Mouse (Mus musculus) midbrain, postnatal 0 days (tissue): ENCODE measurements around the gene Itpka. TPM values are rescaled to one million over a fixed set of nuclear protein-coding genes. Genes with fewer than 3 reads are reported as not detected.
"Not testable (repeated sequence)": the region's sequence is repeated elsewhere in the genome, so short reads cannot be mapped to it uniquely, and the experiment has no call there.

Experiments
- ATAC-seq: fragments of 200-750 bp; cut with Nextera tagmentation; 2 replicates; pipeline ENCODE4 v1.8.0; 2017; ENCODE audit warnings: moderate number of reproducible peaks, mild to moderate bottlenecking, moderate TSS enrichment, moderate library complexity; ENCODE audit not compliant: low FRiP score
- DNase-seq: peaks from one replicate; pipeline ENCODE4 v3.0.0-alpha.2; 2015; ENCODE audit warnings: low spot score
- H3K27ac ChIP-seq: fragments of 300-500 bp; sonication (generic); 2 replicates; pipeline ENCODE4 v1.5.1; 2014; ENCODE audit warnings: low read depth, mild to moderate bottlenecking, low read length, mixed read lengths
- H3K27me3 ChIP-seq: fragments of 300-500 bp; sonication (generic); 2 replicates; pipeline ENCODE4 v1.6.1; 2014; ENCODE audit warnings: low read length, control low read depth, mixed read lengths; ENCODE audit not compliant: insufficient read depth
- H3K36me3 ChIP-seq: fragments of 300-500 bp; sonication (generic); 2 replicates; pipeline ENCODE4 v1.6.1; 2014; ENCODE audit warnings: low read length, control low read depth, mixed read lengths; ENCODE audit not compliant: insufficient read depth
- H3K4me1 ChIP-seq: fragments of 300-500 bp; sonication (generic); 2 replicates; pipeline ENCODE4 v1.6.1; 2014; ENCODE audit warnings: mild to moderate bottlenecking, control low read depth, antibody characterized with exemption, low read length, mixed read lengths; ENCODE audit not compliant: insufficient read depth
- H3K4me2 ChIP-seq: fragments of 300-500 bp; sonication (generic); 2 replicates; pipeline ENCODE4 v1.6.1; 2014; ENCODE audit warnings: low read depth, mild to moderate bottlenecking, low read length, mixed read lengths; ENCODE audit not compliant: poor library complexity, severe bottlenecking
- H3K4me3 ChIP-seq: fragments of 300-500 bp; sonication (generic); 2 replicates; pipeline ENCODE4 v1.5.1; 2014; ENCODE audit warnings: low read depth, mild to moderate bottlenecking, low read length, moderate library complexity
- H3K9ac ChIP-seq: fragments of 300-500 bp; sonication (generic); replicated peaks from 2 replicates; pipeline ENCODE4 v1.6.1; 2014; ENCODE audit warnings: mild to moderate bottlenecking, low read length, moderate library complexity, mixed read lengths; ENCODE audit not compliant: poor library complexity, severe bottlenecking
- H3K9me3 ChIP-seq: fragments of 300-500 bp; sonication (generic); 2 replicates; pipeline ENCODE4 v1.6.1; 2016; ENCODE audit warnings: low read length, control low read depth
- CTCF ChIP-seq: IDR thresholded peaks from 2 replicates; pipeline ENCODE4 v1.5.1; 2016; ENCODE audit warnings: antibody characterized with exemption, mild to moderate bottlenecking
- WGBS: fragments of 180-500 bp; shearing (Covaris S2); extraction: QIAGEN DNeasy Blood & Tissue Kit; methylation state at CpG from one replicate; pipeline ENCODE4 v1.1.7; 2014; 5-methylcytosine and 5-hydroxymethylcytosine counted together
- polyA plus RNA-seq: library from polyadenylated mRNA; unstranded; fragments of >200 nt; fragmentation: Nextera tagmentation; extraction: Ambion mirVana; gene quantifications from 2 replicates; pipeline ENCODE4 v1.2.1, GENCODE M21; 2015
- total RNA-seq: library from RNA; depleted of rRNA; stranded (reverse); fragments of >200 nt; gene quantifications from 2 replicates; pipeline ENCODE4 v1.2.3, GENCODE M21; 2014

The Itpka gene
- total and polyA plus RNA-seq, 2 experiments from 2014 or later: 0.57 to 3.4 TPM

DNA sequence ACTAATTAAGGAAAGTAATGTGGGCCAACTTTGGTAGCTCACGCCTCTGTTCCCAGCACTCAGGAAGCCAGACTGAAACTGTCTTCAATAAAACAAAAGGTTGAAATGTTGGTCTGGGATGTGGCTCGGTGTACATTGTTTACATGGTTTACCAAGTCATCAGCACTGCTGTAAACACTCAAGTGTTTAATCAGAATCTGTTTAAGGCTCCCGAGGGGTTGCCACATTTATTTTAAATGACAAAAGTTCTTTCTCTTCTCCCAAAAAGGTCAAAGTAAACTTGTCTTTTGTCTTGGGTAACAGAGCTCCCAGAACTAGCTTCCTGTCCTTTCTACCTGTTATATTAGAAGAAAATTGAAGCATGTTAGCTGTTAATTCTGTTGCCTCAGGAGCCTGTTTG, 34.5 kb upstream of the Itpka start:
- DNase-seq (no peak), ATAC-seq (no peak)
- H3K9me3 ChIP-seq: no peaks in the 10 kb centered on the region
- TF ChIP-seq CTCF: no peak
- H3K4me3 ChIP-seq: no peak overlapping the region
- H3K9ac ChIP-seq: no peak overlapping the region
- no peaks in the 10 kb centered on the region for H3K4me1 ChIP-seq
- WGBS: 90% methylated on average over 3 of the region's 3 CpGs
- H3K4me2 ChIP-seq: no peak overlapping the region
- H3K27me3 ChIP-seq: no peaks in the 10 kb centered on the region
- H3K27ac ChIP-seq: no peak overlapping the region
- peaks cover 20% of the 10 kb centered on the region for H3K36me3 ChIP-seq

DNA sequence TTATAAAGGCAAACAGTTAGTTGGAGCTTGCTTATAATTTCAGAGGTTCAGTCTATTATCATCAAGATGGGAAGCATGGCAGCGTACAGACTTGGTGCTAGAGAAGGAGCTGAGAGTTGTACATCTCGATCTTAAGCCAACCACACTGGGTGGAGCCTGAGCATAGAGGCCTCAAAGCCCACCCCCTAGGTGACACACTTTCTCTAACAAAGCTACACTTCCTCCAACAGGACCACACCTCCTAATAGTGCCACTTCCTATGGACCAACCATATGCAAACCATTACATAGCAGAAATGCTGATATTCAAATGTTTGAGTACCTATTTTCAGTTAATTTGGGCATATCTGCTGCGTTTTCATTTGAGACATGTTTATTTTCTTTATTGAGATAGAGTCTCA, 32.1 kb upstream of the Itpka start:
- H3K36me3 ChIP-seq: peaks cover 18% of the 10 kb centered on the region
- TF ChIP-seq CTCF: no peak
- 96% methylated on average over 3 of the region's 3 CpGs for WGBS

DNA sequence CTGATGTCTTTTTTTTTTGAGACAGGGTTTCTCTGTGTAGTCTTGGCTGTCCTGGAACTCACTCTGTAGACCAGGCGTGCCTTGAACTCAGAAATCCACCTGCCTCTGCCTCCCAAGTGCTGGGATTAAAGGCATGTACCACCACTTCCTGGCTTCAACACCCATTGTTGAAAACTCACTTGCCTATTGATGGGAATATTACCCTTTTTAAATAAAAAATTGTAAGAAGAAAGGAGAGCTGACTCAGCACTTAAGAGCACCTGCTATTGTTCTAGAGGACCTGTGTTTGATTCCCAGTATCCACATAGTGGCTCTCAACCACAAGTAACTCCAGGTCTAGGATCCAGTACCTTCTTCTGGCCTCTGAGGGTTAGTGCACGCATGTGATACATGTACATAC, 26.3 kb upstream of the Itpka start:
- not testable (repeated sequence) for H3K9me3 ChIP-seq, ATAC-seq, H3K4me3 ChIP-seq, H3K4me2 ChIP-seq, H3K27me3 ChIP-seq, H3K9ac ChIP-seq, H3K4me1 ChIP-seq, DNase-seq, H3K27ac ChIP-seq
- peaks cover 19% of the 10 kb centered on the region for H3K36me3 ChIP-seq
- 92% methylated on average over 2 of the region's 2 CpGs for WGBS

More for the DNA sequence above, 32.1 kb upstream of the Itpka start:
- Histone ChIP-seq H3K4me1 (no peaks in the 10 kb centered on the region), H3K9ac (no peak overlapping the region), H3K27ac (no peak overlapping the region), H3K4me2 (no peak overlapping the region), H3K9me3 (no peaks in the 10 kb centered on the region), H3K4me3 (no peak overlapping the region), H3K27me3 (no peaks in the 10 kb centered on the region)
- no peak for ATAC-seq
- no peak for DNase-seq

DNA sequence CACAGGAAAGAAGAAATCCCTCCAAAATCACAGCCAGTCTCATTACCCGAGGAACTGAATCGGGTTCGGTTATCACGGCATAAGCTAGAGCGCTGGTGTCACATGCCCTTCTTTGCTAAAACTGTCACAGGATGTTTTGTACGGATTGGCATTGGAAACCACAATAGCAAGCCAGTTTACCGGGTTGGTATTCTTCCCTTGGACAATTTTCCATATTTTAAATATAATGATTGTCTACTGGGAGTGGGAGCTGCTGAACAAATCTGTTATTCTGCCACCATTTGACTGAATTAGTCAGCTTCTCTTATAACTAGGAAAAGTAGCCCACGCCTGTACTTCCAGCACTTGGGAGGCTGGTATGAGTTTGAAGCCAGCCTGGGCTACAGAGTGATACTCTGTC, 21.1 kb upstream of the Itpka start:
- H3K9me3 ChIP-seq: no peaks in the 10 kb centered on the region
- DNase-seq (no peak), ATAC-seq (no peak)
- no peaks in the 10 kb centered on the region for H3K4me1 ChIP-seq
- H3K27ac ChIP-seq: no peak overlapping the region
- 96% methylated on average over 8 of the region's 8 CpGs for WGBS
- no peak overlapping the region for H3K4me2 ChIP-seq
- H3K36me3 ChIP-seq: peaks cover 56% of the 10 kb centered on the region
- no peak for TF ChIP-seq CTCF
- H3K27me3 ChIP-seq: no peaks in the 10 kb centered on the region
- H3K4me3 ChIP-seq: no peak overlapping the region
- no peak overlapping the region for H3K9ac ChIP-seq

DNA sequence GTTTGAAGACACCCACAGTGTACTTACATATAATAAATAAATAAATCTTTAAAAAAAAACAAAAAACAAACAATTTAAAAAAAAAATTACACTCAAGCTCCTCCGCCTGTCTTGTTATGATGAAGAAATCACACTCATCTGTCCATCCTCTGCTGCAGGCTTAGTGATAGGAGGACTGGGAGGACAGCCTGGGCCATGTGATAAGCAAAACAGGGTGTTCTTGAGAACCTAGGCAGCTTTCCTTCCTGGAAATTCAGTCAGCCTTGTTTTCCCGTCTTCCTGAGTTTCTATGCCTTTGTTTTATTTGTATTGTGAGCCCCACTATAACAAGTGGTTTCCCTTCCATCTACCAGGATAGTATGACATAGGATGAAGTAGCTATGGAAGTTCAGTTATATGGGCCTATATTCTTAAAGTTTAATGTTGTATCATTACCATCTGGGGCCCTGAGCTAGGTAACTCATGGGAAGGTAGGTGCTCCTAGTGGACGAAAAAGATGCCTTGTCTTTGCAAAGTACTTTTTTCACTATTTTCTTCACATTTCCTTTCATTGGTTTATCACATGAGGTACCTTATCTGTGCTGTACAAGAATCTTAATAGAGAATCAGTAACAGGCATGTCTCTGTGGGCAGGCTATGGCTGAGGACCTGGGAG, 14.2 kb upstream of the Itpka start:
- Histone ChIP-seq H3K9me3 (no peaks in the 10 kb centered on the region), H3K4me2 (no peak overlapping the region), H3K9ac (no peak overlapping the region), H3K36me3 (peaks cover 75% of the 10 kb centered on the region), H3K27ac (no peak overlapping the region), H3K27me3 (no peaks in the 10 kb centered on the region), H3K4me3 (no peak overlapping the region), H3K4me1 (no peaks in the 10 kb centered on the region)
- no peak for TF ChIP-seq CTCF
- WGBS: 93% methylated on average over 3 of the region's 3 CpGs
- ATAC-seq (no peak), DNase-seq (no peak)

DNA sequence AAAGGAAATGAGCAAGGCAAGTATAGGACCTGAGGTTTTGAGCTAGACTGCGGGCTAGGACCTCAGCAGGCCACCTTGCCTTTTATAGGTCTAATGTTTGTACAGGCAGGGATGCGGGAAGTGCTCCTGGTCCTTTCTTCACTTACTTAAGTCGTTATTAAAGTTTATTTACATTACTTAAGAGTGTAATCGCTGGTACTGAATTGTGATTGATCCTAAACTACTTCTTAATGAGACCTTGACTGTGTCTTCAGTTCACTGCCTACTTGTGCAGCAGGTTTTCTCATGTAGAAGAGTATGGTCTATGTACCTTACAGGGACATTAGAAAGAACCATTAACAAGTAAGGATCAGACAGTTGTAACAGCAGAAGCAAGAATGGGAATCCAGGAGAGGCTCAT, 11.4 kb upstream of the Itpka start:
- H3K27ac ChIP-seq: no peak overlapping the region
- DNase-seq: no peak
- TF ChIP-seq CTCF: no peak
- no peak overlapping the region for H3K9ac ChIP-seq
- H3K36me3 ChIP-seq: peaks cover 66% of the 10 kb centered on the region
- no peak for ATAC-seq
- no peaks in the 10 kb centered on the region for H3K4me1 ChIP-seq
- WGBS: 92% methylated on average over 4 of the region's 4 CpGs
- H3K4me3 ChIP-seq: no peak overlapping the region
- H3K27me3 ChIP-seq: no peaks in the 10 kb centered on the region
- H3K4me2 ChIP-seq: no peak overlapping the region
- no peaks in the 10 kb centered on the region for H3K9me3 ChIP-seq
